Mouse (Mus musculus): ENCODE measurements around the gene Gm21987. TPM values are rescaled to one million over a fixed set of nuclear protein-coding genes. Genes with fewer than 3 reads are reported as not detected.
A peak's percentile ranks its signal among the peaks of the same experiment; 100 is the strongest.

Gm21987 gene
- total RNA-seq, 2 experiments from 2014 or later = not detected

DNA sequence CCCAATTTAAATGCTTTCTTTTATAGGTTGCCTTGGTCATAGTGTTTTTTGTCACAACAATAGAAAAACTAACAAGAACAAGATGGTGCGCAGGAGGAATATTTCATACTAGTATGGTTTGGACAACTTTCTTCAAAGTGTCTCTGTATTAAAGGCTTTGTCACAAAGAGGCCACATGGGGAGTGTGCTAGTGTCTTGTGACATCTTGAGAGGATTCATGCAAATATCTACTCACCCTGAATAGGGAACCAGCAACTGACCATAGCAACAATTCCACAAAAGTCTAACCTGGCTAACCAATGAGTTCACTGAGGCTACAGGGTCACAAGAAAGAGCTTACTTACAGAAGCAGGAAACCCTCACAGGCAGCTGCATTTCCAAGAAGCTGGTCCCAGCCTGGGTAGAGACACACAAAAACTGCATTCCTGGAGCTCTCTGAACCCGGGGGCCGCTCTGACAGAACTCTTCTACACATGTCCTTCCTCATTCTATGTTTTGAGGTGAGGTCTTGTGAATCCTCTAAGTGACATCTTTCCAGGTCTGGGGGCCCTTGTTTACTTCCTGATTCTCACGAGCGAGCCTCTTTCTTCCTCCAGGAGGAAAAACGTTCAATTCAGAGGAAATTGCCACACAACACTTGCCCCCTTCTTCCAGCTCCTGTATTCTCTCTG lies 48.4 kb downstream of the Gm21987 start:
- DNase-seq = no peak

DNA sequence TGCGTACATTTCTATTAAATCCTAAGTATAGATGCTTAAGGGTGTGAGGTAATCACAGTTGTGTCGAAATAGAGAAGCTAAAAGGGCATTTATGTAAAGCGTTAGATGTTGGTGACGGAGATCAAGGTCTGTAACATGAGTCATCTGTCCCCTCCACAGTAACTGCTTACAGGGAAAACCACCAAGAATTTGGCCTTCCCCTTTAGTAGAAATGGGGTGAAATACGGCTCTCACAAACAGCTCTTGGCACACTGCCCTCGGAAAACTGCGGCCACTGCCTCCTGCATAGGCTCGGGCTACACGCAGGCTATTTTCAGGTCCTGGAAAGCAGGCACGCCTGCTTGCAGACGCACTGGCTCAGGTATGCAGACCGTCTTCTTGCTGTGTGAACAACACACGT lies 49.3 kb downstream of the Gm21987 start:
- DNase-seq = peak; percentile 40

DNA sequence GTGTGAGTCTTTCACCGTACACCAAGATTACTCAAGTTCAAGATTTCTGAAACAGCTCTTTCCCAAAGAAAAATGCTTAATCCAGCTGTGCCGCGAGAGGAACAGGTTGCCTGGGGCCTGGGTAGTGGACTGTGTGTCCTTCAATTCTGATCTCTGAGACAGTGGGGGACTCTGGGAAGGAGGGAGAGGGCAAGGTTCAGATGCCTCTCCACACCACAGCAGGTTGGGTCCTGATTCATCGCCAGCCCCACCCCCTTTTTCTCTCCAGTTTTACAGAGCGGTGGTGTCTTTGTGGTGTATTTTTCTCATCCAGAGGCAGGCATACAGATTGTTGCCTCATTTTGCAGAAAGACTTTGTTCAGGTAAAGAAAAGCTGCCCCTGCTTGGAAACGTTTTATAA lies 51.4 kb downstream of the Gm21987 start:
- DNase-seq = no peak

DNA sequence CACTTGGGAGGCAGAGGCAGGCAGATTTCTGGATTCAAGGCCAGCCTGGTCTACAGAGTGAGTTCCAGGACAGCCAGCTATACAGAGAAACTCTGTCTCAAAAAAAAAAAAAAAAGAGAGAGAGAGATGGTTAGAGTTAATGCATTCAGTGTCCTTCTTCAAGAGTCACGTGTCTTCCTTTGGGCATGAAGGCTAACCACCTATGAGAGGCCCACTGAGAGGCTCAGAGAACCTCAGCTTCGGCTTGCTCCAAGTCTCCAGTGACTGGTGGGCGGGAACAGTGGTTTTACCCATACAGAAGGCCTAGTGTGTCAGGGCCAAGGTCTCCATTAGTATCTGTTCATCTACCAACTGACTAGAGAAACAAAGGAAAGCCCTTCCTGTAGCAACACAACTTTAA lies 52.2 kb downstream of the Gm21987 start:
- DNase-seq = no peak

DNA sequence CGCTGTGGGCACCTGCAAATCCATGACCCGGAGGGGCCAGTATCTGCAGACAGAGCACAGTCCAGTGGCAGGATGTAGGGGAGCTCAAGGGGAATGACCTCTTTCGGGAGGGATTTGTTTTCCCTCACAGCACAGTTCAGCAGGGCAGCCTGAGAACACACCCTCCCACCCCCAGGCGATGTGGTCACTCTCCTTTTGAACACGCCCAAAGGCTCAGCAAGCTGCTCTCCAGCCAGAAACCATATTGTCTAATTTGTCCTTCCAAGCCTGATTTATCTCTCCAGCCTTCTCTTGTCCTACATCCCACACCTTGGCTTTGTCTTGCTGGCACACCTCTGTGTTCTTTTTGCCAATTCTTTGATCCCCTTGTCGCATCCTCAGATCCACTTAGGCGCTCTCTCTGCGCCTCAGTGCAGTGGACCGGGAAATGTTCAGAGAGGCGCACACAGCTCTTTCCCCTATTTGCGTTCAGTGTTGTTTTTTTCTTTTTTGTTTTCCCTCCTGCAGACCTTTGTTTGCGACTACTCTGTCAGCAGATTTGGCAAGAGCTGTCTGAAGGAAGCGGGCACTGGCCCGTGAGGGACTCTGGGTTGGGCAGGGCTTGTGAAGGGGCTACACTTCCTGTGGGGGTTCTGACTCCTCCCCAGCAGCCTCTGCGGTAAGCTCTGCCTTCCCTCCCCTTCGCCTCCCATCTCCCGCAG lies 52.8 kb downstream of the Gm21987 start:
- peak; percentile 68 for DNase-seq

DNA sequence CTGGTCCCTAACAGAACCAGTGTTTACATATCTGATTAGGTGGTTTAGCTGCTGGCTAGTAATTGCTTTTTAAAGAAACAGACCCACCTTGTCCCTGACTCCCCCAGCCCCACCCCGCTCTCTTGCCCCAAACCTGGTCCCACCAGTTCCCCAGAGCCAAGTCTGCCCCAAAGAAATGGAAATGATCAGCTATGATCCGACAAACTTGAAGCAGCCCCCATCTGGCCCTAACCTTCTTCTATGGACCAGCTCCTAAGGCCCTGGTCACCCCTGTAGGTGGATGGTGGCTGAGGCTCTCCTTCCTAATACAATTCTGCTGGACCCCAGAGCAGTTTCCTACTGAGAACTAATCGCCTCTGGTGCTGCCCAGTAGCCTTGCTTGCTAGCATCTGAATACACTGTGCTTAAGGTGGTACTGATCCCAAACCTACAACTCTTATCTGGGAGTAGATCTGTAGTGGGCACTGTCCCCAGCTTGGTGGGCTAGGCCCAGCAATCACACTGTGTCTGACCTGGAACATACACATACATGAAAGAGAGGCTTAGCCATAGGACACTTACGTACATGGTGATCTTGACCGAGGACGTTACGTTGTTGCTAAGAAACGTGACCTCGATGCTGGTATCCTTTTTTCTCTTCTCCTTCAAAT lies 53.6 kb downstream of the Gm21987 start:
- no peak for DNase-seq

DNA sequence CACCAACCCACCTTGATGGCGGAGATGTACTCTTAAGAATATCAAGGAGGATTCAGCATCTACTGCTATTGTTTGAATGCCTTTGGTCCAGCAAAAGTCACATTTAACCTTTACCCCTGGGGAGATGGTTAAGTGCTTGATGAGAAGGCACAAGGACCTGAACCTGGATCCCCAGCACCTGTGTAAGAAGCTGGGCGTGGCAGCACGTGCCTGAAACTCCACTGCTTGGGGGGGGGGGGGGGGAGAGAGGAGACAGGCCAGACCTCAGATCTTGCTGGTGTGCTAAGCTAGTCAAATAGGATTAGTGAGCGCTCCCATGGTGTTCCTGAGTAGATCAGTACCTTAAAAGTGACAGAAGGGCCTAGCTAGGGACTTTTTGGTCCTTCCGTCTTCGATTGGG lies 54.6 kb downstream of the Gm21987 start:
- DNase-seq = no peak

DNA sequence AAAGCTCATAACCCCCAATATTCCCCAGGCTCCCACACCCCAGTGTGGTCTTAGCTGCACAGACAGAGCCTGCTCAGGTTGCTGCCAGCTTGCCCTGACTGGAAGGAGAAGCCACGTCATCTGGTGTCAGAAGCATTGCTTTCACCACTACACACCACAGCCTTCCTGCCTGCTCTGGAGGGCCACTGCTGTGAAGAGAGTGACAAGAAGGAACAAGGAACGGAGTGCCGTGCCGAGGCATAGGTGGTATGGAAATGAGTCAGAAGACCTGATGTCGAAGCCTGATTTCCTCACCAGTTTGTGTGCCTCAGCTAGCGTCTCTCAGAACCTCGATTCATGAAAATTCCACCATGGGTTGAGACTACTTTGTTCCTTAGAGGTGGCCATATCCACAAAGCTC lies 56.8 kb downstream of the Gm21987 start:
- no peak for DNase-seq

DNA sequence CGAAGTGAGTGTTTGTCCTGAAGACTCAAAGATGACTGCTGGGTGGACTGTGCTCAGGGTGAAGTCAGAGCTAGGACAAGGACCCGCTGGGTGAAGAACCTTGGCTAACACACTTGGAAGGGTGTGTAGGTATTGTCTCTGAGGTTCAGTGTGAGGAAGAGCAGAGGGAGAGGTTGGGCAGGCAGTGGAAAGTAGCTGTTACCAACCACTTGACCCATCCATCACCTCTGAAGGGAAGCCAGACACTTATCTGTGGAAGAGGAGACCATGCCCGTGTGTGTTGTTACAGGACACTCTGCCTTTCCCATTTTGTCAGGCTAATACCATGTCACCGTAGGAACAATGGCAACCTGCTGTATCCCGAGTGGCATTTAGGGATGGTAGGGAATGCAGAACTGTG lies 59.5 kb downstream of the Gm21987 start:
- no peak for DNase-seq

DNA sequence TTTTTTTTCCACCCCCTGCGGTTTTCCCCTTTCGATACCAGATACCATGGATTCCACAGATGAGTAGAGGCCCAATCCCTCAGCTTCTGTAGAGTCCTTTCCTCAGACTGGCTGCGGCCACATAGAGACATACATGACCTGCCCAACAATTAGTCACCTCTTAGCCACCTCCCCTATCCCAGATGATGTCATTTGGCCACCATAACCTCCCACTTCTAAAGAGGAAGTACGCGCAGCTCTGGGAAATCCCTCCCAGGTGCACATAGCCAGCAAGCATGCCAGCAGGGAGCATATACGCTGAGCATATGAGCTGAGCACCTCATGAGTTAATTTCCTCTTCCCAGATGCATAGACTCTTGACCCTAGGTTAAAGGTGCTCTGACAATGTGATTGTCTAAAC lies 59.9 kb downstream of the Gm21987 start:
- no peak for DNase-seq

DNA sequence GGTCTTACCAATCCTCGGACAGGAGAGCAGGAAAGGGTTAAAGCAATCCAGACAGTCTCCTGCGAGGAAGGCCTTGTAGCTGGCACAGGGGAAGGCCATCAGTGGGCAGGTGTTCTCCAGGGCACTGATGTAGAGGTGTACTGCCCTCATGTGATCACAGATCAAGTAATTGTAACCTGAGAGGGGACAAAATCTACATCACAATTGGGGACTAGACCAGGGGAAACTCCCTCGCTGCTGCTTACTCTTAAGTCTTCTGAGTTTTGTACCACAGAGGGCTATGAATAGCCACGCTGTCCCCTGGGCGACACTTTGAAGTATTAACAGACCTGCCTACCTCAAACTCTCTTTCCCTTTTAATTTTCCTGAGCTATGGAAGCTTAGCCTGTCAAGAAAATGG lies 60.7 kb downstream of the Gm21987 start:
- DNase-seq = no peak

DNA sequence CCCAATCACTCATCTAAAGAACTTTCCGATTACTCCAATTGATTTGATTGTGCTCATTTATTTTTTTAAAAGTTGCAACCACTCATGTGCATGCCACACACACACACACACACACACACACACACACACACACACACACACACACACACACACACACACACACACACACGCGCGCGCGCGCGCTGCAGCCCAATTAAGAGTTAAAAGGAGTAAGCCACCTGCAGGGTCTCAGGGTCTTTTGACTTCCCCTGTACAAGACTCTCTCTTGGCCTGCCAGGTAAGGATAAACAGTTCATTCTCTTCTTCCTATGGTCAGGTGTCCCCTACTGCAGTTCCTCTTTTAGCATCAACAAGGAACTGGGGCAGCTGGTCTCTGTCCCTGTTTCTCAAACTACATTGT lies 61.6 kb downstream of the Gm21987 start:
- no peak for DNase-seq

Other genes with a start within 250 kb of the Gm21987 start
- not detected for gene Nr1i2, start 52.2 kb upstream of the Gm21987 start, total RNA-seq (2021)
- gene Maats1, start 4.9 kb upstream of the Gm21987 start, total RNA-seq (2021) = not detected
- gene Cox17, start within 50 bp of the Gm21987 start, total RNA-seq (2021) = 100 to 1,000 TPM; 143 to 154 TPM
- 10 to 100 TPM; 50.3 to 67.8 TPM for gene Popdc2, start 15.2 kb downstream of the Gm21987 start, total RNA-seq (2021)
- gene Pla1a, start 86.1 kb downstream of the Gm21987 start, total RNA-seq (2021) = 1 to 10 TPM; 3.0 to 3.6 TPM
- 10 to 100 TPM; 16.9 to 19.6 TPM for gene Adprh, start 105.7 kb downstream of the Gm21987 start, total RNA-seq (2021)
- under 1 TPM; 0.15 to 0.38 TPM for gene Cd80, start 108.5 kb downstream of the Gm21987 start, total RNA-seq (2021)
- 10 to 100 TPM; 48.4 to 52.2 TPM for gene Timmdc1, start 175.6 kb downstream of the Gm21987 start, total RNA-seq (2021)
- 1 to 10 TPM; 6.2 to 8.1 TPM for gene Poglut1, start 203.2 kb downstream of the Gm21987 start, total RNA-seq (2021)
- 10 to 100 TPM; 17.1 to 18.8 TPM for gene Tmem39a, start 211.7 kb downstream of the Gm21987 start, total RNA-seq (2021)

Data from gastrocnemius, postnatal 25 days (tissue).